Mouse (Mus musculus) stomach, postnatal 0 days (tissue): ENCODE measurements around the gene Fam174a.

Source experiments
- CTCF ChIP-seq: IDR thresholded peaks from 2 replicates; pipeline ENCODE4 v1.5.1; 2016; ENCODE audit warnings: antibody characterized with exemption, low read depth, mild to moderate bottlenecking, moderate library complexity
- EP300 ChIP-seq: optimal IDR thresholded peaks from 2 replicates; pipeline ENCODE3; 2016; ENCODE audit warnings: antibody characterized with exemption

DNA sequence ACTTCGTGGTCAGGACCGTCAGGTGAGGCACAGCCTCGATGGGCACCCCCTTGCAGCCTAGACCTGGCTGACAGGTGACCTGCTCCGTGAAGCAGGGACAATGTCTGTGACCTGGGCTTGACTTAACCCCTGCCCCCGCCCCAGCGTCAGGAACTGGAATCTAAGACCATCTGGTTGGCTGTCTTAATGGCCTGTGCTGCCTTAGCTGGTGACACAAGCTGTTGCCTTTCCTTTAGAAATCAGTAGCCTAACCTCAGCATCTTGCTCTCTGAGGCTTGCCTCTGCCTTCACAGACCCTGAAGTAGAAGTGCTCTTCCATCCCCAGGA lies 769 bp downstream of the Fam174a start:
- no peak for TF ChIP-seq CTCF
- TF ChIP-seq EP300: no peak
